Mouse (Mus musculus) spleen, adult 2 months (tissue): ENCODE measurements around the gene Tmem229b.

Experiments used
- CTCF ChIP-seq: fragments of 200-500 bp; IDR thresholded peaks from 2 replicates; pipeline ENCODE4 v1.5.1; 2011; ENCODE audit warnings: mild to moderate bottlenecking, inconsistent platforms; ENCODE audit not compliant: insufficient read depth, insufficient read length, insufficient replicate concordance; ENCODE audit errors: extremely low read depth
- POLR2A ChIP-seq: fragments of 200-500 bp; IDR thresholded peaks from 2 replicates; pipeline ENCODE4 v1.6.1; 2011; ENCODE audit warnings: low read depth, low read length, inconsistent platforms

GRCm38 (mm10) chr12:78918227-78919078 is 89.0 kb downstream of the Tmem229b start:
- peak; percentile 83; the same call in 1 of the 2 replicates for TF ChIP-seq CTCF
- TF ChIP-seq POLR2A: no peak
